Mouse (Mus musculus) kidney, adult 8-10 months (tissue): ENCODE measurements around the gene Ifitm6.
"Not testable (repeated sequence)": the region's sequence is repeated elsewhere in the genome, so short reads cannot be mapped to it uniquely, and the experiment has no call there.

Source experiments
- DNase-seq, 2 experiments: peaks; one replicate each; pipeline ENCODE4 v3.0.0; 2022

Ifitm6 gene

DNA sequence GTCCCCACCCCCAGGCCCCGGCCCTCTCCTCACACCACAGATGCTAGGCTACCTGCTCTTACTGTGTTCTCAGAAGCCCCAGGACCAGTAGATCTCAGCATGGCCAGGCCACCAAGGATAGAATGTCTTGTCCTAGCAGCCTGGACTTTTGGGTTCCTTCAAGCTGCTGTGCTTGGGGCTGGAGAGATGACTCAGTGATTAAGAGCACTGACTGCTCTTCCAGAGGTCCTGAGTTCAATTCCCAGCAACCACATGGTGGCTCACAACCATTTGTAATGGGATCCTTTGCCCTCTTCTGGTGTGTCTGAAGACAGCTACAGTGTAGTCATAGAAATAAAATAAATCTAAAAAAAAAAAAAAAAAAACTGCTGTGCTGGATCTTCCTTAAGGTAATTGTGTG is at the start of gene Ifitm6:
Gene Ifitm6 (minus strand): TSS at position 101 of the 400 bp plus-strand sequence.
- DNase-seq = not testable (repeated sequence)

DNA sequence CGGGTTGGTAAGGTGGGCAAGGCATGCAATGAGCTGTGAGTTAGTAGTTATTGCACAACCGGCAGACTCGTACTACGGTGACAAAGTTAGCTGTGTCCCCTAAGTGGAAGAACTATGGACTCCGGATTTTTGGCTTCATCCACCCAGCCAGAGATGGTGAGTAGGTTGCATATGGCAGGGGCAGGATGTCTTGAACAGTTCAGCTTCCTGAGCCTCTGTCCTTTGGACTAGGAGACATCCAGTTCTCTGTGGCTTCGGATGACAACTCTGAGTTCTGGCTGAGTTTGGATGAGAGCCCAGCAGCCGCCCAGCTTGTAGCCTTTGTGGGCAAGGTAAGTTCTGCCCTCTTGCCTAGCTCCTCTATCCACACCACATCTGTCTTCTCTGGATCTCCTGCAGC is 46.9 kb upstream of the Ifitm6 start:
- peak; percentile 29 to 63 for DNase-seq

DNA sequence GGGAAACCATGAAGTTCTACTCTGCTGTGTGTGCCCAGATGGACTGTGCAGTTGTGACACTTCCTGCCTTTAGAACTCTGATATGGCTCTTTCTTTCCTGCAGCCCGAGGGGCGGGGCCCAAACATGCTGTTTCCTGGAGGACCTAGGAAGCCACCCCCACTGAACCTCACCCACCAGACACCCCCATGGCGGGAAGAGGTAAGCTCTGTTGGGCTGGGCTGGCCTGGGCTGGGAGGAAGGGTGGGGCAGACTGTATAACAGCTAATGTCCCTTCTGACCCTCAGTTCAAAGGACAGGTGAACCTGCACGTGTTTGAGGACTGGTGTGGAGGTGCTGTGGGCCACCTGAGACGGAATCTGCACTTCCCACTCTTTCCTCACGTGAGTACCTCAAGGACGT is 46.5 kb upstream of the Ifitm6 start:
- DNase-seq = no peak

DNA sequence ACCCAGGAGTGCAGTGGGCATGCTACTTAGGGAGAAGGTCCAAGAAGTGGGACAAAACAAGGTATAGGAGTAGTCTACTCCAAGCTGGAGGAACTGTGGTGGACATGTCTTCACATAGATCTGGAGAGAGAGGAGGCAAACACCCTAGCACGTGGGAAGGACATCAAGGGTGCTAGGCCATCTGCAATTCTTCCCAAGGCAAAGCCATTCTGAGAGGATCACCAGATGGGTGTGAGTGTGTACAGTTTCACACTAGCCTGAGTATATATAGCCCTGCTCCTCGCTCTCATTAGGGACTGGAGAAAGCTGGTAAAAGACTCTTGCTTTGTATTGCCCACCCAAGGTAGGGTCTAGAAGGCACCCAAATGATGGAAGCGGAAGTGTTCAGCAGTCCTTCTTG is 45.6 kb upstream of the Ifitm6 start:
- DNase-seq = no peak

DNA sequence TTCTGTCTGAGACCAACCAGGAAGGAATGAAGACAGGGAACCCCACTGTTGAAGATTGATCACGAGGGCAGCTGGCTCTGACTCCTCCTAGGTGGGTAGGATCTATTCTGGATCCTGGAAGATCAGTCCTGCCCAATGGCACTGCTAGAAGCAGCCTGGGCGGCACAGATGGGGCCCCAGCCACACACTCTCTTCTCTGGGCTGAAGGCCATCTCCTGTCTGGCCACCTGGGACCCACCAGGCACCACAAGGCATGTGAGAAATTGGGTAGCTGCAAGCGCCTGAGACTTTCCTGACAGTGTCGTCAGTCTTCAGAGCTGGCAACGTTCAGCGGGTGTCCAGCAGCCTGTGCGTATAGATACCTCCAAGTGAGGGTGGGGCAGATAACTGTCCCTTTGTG is 44.8 kb upstream of the Ifitm6 start:
- DNase-seq = no peak

DNA sequence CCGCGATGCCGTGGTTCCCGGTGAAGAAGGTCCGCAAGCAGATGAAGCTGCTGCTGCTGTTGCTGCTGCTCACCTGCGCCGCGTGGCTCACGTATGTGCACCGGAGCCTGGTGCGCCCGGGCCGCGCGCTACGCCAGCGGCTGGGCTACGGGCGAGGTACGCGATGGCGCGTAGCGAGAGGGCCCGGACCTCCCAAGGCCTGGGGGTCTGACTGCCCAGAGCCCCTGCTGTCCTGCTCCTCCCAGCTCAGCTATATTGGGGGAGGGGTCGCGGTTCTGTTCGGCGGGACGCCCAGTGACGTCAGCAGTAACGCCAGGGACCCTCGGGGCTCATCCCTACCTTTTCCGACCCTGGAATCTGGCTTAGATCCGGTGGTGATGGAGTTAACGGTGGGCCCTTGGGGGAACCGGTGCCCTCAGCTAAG is 43.6 kb upstream of the Ifitm6 start:
- no peak for DNase-seq

DNA sequence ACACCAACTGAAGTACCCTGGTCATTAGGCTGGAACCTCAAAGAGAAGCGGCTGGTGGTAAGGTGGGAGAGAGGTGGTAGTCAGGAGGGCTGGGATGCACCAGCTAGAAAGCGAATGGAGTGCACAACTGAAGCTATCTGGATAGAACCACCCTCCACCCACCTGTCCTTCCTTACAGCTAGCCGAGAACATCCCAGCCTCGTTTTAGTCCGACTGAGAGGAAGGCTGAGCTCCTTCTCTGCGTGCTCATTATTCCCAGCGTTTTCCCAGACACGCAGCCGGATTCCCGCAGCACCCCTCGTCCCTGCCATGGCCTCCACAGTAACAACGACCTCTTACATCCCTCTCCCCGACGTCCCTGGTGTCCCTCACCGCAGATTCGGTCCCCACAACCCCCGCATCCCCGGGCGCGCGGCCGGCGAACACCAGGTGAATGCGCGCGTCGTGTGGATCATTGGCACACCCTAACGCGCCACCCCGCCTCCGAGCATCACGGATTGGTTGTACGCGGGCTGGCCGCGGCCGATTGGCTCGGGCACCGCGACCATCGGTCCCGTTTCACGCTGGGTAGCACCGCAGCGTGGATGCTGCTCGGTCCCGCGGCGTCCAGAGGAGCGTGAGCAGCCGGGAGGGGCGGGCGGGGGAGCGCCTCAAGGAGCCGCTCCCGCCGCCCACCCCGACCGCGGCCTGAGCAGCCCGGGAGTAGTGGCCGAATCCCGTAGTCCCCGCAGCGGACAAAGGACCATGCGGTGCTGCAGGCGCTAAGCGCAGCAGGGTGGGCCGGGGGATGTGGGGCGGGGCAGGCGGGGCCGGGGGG is 42.9 kb upstream of the Ifitm6 start, which contains the start of gene B4galnt4:
Gene B4galnt4 (plus strand): TSS at position 679 of the 817 bp plus-strand sequence.
- DNase-seq = peak; percentile 42 to 45

DNA sequence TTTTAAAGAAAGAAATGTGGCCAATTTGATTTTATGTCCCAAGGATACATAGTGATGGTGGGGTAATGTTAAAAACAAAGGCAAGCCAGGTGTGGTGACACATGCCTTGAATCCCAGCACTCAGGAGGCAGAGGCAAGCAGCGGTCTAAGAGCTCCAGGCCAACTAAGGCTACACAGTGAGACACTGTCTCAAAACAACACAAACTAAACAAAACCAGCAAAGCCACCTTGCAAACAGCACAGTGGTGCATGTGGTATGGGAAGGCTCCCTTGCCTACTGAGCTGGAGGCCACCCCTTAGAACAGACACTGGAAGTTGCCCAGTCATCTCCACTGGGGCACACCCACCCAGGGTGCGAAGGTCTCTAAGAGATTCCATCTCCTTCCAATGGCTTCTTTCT is 42.2 kb upstream of the Ifitm6 start:
- no peak for DNase-seq

DNA sequence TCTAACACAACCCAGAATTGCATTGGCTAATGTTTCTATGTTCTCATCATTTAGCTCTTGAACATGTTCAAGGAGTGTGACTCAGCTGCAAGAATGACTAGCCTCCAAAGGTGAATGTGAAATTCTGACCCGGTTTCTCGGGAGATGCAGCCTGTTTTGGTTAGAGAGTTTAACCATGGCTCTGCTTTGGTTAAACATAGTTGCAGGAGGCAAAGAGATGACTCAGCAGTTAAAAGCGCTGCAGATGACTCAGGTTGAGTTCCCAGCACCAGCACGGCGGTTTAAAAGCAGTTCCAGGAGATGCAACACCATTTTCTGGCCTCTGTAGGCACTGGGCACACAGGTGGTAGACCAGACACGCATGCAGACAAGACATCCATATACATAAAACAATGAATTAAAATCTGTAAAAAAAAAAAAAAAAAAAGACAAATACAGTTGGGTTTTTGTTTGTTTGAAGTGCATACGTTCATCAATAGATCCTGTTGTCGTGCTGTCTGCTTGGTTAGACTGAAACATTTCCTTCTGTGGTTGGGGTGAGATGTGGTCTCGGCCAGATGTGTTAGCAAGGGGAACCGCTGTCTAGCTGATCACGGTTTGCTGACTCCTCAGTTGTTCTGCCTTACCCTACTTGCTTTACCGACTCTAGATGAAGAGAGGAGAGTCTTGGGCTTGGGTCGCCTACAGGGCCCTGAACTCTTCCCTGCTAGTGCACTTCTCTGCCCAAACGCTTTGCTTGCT is 41.0 kb upstream of the Ifitm6 start:
- no peak for DNase-seq

DNA sequence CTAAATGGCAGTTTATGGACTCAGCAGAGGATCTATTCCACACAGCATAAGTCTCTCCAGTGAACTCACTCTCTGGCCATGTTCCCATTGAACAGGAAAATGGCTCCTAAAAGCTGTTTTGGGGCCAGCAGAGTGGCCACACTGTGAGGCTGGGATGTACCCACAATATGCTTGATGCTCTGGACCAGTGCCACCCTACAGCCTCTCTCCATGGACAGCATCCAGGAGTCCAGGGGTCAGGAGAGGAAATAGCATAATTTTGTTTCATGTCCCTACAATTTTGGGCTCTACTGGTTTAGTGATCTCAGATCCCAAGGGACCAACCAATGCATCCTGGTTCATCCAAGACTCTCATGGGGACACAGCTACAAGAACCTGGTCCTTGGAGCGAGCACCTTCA is 39.8 kb upstream of the Ifitm6 start:
- peak in 1 of 2 experiments; percentile 45 for DNase-seq

DNA sequence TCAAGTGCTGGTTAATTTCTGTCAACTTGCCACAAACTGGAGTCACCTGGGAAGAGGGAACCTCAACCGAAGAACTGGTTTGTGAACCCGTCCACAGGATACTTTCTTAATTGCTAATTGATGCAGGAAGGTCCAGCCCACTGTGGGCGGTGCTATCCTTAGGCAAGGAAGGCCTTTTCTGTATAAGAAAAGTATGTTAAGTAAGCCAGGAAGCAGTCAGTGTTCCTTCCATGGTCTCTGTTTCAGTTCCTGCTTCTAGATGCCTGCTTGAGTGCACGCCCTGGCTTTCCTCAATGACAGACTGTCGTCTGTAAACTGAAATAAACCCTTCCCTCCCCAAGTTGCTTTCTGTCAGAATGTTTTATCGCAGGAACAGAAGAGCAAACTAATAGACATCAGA is 39.3 kb upstream of the Ifitm6 start:
- DNase-seq = no peak

DNA sequence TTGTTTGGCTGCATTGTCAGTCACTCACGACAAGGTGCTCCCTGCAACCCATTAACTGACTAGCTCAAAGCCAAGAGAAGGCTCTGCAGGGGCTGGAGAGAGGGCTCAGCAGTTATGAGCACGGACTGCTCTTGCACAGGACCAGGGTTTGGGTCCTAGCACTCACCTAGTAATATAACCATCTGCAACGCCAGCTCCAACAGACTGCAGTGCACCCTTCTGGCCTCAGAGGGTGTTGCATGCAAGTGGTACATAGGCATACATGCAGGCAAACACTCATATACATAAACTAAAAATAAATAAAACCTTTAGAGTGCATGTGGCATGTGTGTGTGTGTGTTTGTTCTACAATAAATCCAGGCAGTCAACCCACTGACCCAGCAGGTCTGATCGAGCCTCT is 38.1 kb upstream of the Ifitm6 start:
- DNase-seq = no peak

DNA sequence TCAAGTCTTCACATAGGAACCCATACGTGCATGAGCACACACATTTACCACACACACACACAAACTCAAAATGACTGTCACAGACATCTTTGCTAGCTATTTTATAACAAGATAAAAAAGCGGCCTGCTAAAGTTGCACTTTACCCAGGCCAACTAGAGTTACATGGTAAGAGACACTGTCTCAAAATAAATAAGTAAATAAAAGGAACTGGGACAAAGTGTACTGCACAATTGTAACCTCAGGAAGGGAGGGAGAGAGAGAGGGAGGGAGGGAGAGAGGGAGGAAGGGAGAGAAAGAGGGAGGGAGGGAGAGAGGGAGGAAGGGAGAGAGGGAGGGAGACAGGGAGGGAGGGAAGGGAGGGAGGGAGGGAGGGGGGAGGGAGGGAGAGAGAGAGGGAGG is 34.7 kb upstream of the Ifitm6 start:
- no peak for DNase-seq

DNA sequence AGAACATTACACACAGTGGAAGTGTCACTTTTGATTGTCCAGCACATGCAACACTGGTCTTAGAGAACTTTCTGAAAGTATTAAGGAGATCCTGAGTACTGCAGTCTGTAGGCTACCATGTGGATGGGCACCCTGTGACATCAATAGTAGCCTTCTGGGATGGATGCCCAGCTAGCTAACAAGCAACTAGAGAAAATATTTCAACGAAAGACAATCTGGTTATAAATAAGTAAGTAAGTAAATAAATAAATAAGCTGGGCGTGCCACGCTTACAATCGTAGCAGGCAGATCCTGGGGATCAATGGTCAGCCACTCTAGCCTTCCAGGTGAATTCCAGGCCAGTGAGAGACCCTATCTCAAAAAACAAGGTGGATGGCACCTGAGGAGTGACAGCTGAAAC is 34.3 kb upstream of the Ifitm6 start:
- no peak for DNase-seq

DNA sequence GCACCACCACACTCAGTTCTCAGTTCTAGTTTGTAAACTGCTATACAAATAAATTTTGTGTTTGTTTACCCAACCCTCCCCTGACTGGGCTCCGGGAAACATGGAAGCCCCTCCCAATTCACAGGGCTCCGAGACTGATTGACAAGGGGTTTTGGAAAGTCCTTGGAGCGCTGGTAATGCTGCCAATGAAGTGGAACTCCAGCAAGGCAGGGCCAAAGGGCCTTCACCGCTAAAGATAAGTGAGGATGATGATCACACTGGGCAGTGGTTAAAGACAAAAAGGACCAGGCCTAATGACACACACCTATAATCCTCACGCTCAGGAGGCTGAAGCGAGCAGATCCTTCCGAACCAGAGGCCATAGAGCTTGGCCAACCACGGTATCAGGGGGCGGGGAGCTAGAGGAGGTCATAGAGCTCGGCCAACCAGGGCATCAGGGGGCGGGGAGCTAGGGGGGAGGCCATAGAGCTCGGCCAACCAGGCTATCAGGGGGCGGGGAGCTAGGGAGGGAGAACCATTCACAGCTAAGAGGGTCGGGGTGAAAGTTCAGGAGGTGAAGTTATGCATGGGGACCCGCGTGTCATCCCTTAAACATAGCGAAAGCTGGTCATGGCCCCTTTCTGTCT is 33.4 kb upstream of the Ifitm6 start:
- DNase-seq = no peak

DNA sequence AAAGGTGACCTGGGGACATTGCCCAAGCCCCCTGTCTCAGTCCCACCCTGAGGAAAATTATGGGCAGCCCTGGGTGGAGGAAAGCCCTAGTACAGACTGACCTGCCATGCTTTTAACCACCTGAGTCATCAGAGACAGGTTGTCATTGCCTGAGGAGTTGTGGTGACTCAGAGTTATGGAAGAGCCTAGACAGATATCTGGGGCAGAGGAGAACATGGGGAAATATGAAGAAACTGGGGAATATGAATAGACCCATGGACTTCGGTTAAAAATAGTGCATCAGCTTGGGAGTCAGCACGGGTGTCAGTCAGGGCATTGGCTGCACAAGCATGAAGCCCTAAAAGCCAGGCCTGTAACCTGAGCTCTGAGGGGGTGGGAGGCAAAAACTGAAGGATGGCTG is 31.6 kb upstream of the Ifitm6 start:
- no peak for DNase-seq

DNA sequence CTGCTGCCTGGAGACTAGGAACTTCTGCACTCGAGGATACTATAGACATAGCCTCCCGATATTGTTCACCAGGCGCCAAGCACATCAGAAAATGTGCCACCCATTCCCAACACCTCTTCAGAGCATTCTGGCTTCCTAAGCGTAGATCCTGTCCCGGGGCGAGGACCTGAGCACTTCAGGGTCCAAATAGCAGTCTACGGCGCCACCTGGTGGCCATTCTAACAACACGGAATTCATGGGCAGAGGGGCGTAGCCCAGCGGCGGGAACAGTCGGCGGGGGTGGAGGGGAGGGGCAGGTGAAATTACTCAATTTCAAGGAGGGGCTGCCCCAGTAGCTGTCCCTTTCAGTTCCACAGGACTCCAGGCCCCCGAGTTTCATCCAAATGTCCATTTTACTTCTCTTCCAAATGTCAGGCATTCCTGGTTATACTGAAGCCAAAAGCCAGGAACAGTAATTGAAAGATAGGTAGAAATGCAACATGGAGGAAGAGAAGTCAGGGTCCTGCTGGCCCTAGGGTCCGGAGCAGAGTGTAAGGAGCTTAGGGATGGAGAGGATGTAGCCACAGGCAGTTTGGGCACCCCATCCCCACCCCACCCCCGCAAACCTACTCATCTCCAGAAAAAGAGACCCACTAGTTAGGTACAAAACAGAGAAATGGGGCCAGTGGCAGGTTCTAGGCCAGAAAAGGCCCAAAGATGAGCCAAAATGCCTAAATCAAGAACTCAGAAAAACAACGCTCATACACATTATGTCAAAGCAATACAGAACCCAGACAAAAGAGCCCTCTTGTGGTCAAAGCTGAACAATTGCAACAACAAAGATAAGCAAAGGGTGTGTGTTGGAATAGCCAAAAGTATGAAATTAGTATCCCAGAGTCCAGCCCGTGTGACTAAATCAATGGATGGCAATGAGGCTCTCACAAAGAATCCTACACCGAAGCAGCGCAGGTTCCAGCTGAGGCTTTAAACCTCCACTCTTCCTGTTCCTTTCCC is 30.8 kb upstream of the Ifitm6 start:
- peak; percentile 83 to 94 for DNase-seq

DNA sequence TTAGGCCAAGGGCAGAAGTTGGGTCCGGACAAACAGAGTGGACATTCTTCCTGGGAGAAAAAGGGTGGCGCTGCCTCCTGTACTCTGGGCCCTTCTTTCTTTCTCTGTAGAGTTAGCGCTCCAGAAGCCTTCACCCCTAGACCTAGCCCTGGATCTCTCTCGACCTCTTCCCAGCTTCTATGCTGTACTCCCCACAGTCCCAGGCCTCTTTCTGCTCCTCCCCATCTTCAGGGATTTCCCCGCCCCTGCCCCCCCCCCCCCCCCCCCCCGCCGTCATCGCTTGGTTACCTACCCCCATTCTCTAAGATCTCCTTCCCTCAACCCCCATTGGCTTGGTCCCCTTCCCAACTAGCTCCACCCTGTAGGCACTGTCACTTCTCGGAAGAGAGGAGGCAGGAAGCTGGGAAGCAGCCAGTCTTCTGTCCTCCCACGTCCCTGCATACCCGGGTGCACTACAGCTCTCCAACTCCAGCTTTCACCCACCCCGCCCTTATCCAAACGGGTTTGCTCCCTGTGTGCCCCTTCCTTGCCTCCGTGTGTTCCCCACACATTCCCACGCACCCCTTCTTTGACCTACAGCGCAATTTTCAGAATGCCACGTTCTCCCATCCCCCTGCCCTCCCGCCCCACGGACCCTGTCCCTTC is 30.0 kb upstream of the Ifitm6 start:
- DNase-seq = peak; percentile 63 to 81

DNA sequence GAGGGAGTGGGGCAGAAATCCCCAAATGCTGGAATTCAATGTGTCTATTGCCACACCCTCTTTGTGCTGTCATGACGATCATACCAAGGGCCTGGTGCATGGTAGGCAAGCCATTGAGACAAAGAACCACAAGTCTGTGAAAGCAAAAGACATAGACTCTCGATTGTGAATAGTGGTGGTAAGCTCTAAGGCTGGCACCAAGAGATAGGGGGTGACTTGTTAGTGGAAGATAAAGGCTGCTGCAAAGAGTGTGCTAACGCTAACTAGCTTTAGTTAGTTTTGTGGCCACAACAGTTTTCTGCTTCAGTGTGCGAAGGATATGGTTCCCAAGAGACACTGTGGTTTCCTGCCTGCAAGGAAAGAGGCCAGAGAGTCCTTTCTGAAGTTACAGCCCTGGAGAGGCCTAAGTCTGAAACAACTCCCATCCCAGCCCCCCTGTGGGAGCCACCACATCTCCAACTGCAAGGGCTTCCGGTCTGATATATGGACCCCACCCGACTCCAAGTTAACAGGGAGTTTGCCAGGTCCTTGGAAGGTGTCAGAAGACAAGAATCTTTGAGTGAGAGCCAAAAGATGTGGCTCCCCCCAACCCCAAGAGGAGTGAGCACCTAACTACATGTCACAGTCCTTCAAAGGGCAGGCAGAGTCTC is 29.3 kb upstream of the Ifitm6 start:
- peak in 1 of 2 experiments; percentile 20 for DNase-seq

DNA sequence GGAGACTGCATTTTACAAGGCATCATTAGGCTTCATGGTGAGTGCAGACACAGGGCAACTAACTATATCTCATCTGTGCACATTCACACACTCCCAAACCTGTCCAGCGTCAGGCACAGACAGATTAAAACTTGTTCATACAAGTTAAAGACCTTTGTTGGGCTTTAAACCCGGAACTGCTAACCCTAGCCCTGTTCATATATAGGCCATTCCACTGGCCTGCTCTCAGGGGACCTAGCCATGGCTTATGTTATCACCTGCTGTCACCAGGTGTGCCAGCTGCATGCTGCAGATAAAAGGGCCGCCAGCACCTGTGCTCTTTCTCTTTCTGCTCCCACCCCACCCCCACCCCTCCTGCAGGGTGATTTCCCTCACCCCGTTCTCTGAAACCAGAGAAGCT is 24.8 kb upstream of the Ifitm6 start:
- DNase-seq = no peak

DNA sequence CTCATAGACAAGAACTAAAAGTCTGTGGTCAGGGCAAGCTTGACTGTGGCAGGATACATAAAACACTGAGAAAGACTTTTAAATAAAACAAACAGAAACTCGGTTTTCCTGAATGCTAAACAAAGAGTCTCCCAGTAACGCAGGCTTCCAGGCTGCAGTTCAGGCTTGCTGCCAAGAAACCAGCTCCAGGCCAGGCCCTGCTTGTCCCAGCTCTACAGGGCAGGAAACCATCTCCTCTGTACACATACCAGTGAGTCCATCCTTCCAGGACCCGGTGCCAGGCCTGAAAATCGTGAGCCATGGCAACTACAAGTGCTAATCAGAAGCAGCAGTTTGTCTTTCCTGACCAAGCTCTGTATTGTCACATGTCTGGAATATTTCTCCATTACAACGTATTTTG is 23.9 kb upstream of the Ifitm6 start:
- DNase-seq = peak; percentile 65 to 67
